Mouse (Mus musculus) MEL (cell line): ENCODE results near the gene Agfg2.

Experiments used
- CTCF ChIP-seq, 3 experiments: IDR thresholded peaks in 2 of 3; conservative IDR thresholded peaks in 1 of 3; 2 replicates each; pipeline ENCODE4 v1.5.1; 2011 to 2012; ENCODE audit warnings: low read length in 3 of 3, low read depth in 2 of 3, mild to moderate bottlenecking in 2 of 3, improper control_type of control experiment in 1 of 3, inconsistent platforms in 1 of 3, mixed read lengths in 1 of 3, moderate library complexity in 1 of 3; ENCODE audit not compliant: control insufficient read depth in 1 of 3, insufficient read depth in 1 of 3, poor library complexity in 1 of 3, severe bottlenecking in 1 of 3
- EP300 ChIP-seq, 2 experiments: IDR thresholded peaks; 2 replicates each; pipeline ENCODE4 v1.6.1; 2011; ENCODE audit warnings: improper control_type of control experiment in 2 of 2, low read length in 2 of 2, low read depth in 1 of 2, mild to moderate bottlenecking in 1 of 2
- GABPA ChIP-seq: IDR thresholded peaks from 2 replicates; pipeline ENCODE4 v1.6.1; 2012; ENCODE audit warnings: low read depth, mild to moderate bottlenecking, inconsistent platforms, low read length, improper control_type of control experiment, moderate library complexity
- MAZ ChIP-seq: IDR thresholded peaks from 2 replicates; pipeline ENCODE4 v1.6.1; 2012; ENCODE audit warnings: low read depth, mild to moderate bottlenecking, inconsistent platforms, low read length, improper control_type of control experiment
- MXI1 ChIP-seq: IDR thresholded peaks from 2 replicates; pipeline ENCODE4 v1.6.1; 2011; ENCODE audit warnings: mild to moderate bottlenecking, low read depth, low read length, improper control_type of control experiment
- NRF1 ChIP-seq: IDR thresholded peaks from 2 replicates; pipeline ENCODE4 v1.6.1; 2014; ENCODE audit warnings: low read depth, mild to moderate bottlenecking, inconsistent platforms, low read length, improper control_type of control experiment, moderate library complexity; ENCODE audit not compliant: poor library complexity, insufficient read depth, severe bottlenecking
- POLR2A ChIP-seq, 2 experiments: IDR thresholded peaks; 2 replicates each; pipeline ENCODE4 v1.6.1; 2011 to 2012; ENCODE audit warnings: low read length in 2 of 2, mild to moderate bottlenecking in 2 of 2, control low read depth in 1 of 2, improper control_type of control experiment in 1 of 2, low read depth in 1 of 2, moderate library complexity in 1 of 2; ENCODE audit not compliant: control insufficient read depth in 1 of 2, insufficient read depth in 1 of 2, poor library complexity in 1 of 2
- POLR2AphosphoS2 ChIP-seq: IDR thresholded peaks from 2 replicates; pipeline ENCODE4 v1.6.1; 2011; ENCODE audit warnings: low read length, improper control_type of control experiment
- SIN3A ChIP-seq: IDR thresholded peaks from 2 replicates; pipeline ENCODE4 v1.6.1; 2012; ENCODE audit warnings: low read length, improper control_type of control experiment, inconsistent platforms
- USF2 ChIP-seq, 2 experiments: IDR thresholded peaks; 2 replicates each; pipeline ENCODE4 v1.6.1; 2011 to 2012; ENCODE audit warnings: improper control_type of control experiment in 2 of 2, low read length in 2 of 2, borderline replicate concordance in 1 of 2, inconsistent platforms in 1 of 2, low read depth in 1 of 2, mild to moderate bottlenecking in 1 of 2; ENCODE audit not compliant: insufficient read depth in 1 of 2
- ZKSCAN1 ChIP-seq: IDR thresholded peaks from 2 replicates; pipeline ENCODE4 v1.6.1; 2012; ENCODE audit warnings: low read depth, mild to moderate bottlenecking, inconsistent platforms, low read length, improper control_type of control experiment, moderate library complexity
- ZNF384 ChIP-seq: IDR thresholded peaks from 2 replicates; pipeline ENCODE4 v1.6.1; 2012; ENCODE audit warnings: low read depth, mild to moderate bottlenecking, inconsistent platforms, low read length, improper control_type of control experiment

GRCm38 (mm10) chr5:137644484-137644883, 40.0 kb downstream of the Agfg2 start:
- TF ChIP-seq ZKSCAN1 (no peak), SIN3A (no peak), POLR2A (IDR thresholded peaks at IDR 0.05; ENCODE audit: control insufficient read depth in 1 of 2, insufficient read depth in 1 of 2, low read depth in 1 of 2, low read length in 2 of 2, poor library complexity in 1 of 2) (no peak), POLR2AphosphoS2 (no peak), USF2 (IDR thresholded peaks at IDR 0.05; ENCODE audit: borderline replicate concordance in 1 of 2, insufficient read depth in 1 of 2, low read depth in 1 of 2, low read length in 2 of 2) (no peak), MXI1 (no peak), CTCF (IDR thresholded peaks at IDR 0.05 in 2 of 3, conservative IDR thresholded peaks at IDR 0.05 in 1 of 3; ENCODE audit: control insufficient read depth in 1 of 3, insufficient read depth in 1 of 3, low read depth in 2 of 3, low read length in 3 of 3, poor library complexity in 1 of 3, severe bottlenecking in 1 of 3) (no peak), EP300 (IDR thresholded peaks at IDR 0.05; ENCODE audit: low read depth in 1 of 2, low read length in 2 of 2) (no peak), NRF1 (no peak), GABPA (no peak), MAZ (no peak), ZNF384 (no peak)
